Mouse (Mus musculus): ENCODE measurements around the gene Wdr34. TPM values are rescaled to one million over a fixed set of nuclear protein-coding genes. Genes with fewer than 3 reads are reported as not detected.

The Wdr34 gene
- 24.1 and 25.6 TPM in 2 replicates for polyA plus RNA-seq (2015; fragmentation: Nextera tagmentation; extraction: Ambion mirVana)

DNA sequence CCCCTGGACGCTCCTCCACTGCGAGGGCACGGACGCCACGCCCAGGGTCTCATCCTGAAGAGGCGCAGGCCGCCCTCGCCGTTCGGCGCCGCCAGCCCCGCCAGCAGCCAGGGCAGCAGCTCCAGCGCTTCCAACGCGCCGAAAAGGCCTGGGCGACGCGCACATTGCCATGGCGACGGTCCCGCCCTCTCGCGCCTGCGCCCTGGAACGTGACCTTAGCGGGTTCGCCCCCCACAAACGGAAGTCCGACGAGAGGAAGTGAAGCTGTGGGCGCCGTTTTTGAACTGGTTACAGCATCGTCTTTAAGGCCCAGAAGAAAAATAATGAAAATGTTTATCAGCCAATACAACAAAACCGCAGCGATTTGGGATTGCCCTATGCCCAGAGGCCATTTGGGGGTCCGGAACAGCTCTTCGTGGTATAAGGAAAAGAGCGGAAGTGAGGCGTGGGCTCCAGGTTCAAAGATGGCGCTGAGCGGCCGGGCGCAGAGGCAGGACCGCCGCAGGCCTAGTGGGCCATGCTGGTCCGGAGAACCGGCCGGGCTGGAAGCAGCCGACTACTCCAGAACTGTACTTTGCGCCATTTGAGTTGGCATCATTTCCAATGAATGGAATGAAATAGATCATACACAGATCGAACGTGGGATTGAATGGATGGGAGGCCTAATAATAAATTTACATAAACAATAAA lies at the start of gene Wdr34:
Gene Wdr34, minus strand, starts transcription at position 183 of the 690 bp plus-strand sequence.
- H3K36me3 ChIP-seq (ENCODE audit: control insufficient read depth, insufficient read depth) = no peaks in the 10 kb centered on the region
- H3K9me3 ChIP-seq (replicated peaks; ENCODE audit: control insufficient read depth, low read length) = no peaks in the 10 kb centered on the region
- peak; percentile 95 for ATAC-seq (replicated peaks; ENCODE audit: extremely low read depth, insufficient read depth, low FRiP score)
- under 1% methylated on average over 52 of the region's 54 CpGs for WGBS
- H3K4me2 ChIP-seq (ENCODE audit: low read depth, low read length) = peak within 1 kb of the TSS; percentile 77
- peak within 1 kb of the TSS; percentile 76 for H3K4me3 ChIP-seq (ENCODE audit: low read length)
- peaks cover 4% of the 10 kb centered on the region; the same call in 1 of the 2 replicates for H3K4me1 ChIP-seq (ENCODE audit: control insufficient read depth, insufficient read depth, low read length)
- no peaks in the 10 kb centered on the region for H3K27me3 ChIP-seq (ENCODE audit: control insufficient read depth, insufficient read depth, low read length)
- peak within 1 kb of the TSS; percentile 80 for H3K9ac ChIP-seq (ENCODE audit: low read length)
- H3K27ac ChIP-seq (ENCODE audit: low read length) = peak within 1 kb of the TSS; percentile 96

DNA sequence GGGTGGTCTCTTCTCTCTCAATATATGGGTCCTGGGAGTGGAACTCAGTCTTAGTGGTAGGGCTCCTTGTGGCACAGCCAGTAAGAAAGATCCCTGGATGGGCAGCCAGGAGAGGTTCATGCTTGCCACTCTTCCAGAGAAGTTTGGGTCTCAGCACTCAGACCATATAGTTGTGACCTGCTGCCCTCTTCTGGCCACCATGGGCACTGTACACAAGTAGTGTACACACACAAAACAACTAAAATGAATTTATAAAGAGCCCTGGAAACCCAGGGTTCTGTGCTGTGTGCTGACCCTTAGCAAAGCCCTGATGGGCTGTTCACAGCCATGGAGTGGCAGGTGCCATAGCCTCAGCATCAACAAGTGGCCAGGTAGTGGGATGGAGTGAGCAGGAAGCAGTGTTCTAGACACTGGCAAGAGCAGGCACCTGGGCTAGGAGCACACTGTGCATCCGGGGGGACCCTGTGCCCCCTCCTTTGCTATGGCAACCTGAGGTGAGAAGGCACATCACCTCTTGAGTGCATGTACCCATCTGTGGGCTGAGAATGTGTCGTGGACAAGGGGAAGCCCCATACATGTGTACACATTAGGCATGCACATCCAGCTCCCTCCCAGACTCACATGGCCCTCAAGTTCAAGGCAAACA lies 47.3 kb upstream of the Wdr34 start:
- WGBS = 80% methylated on average over 2 of the region's 2 CpGs
- Histone ChIP-seq H3K4me3 (ENCODE audit: low read length) (no peak overlapping the region), H3K9me3 (replicated peaks; ENCODE audit: control insufficient read depth, low read length) (no peaks in the 10 kb centered on the region), H3K9ac (ENCODE audit: low read length) (no peak overlapping the region), H3K4me2 (ENCODE audit: low read depth, low read length) (no peak overlapping the region), H3K4me1 (ENCODE audit: control insufficient read depth, insufficient read depth, low read length) (peaks cover 14% of the 10 kb centered on the region), H3K27ac (ENCODE audit: low read length) (no peak overlapping the region), H3K27me3 (ENCODE audit: control insufficient read depth, insufficient read depth, low read length) (no peaks in the 10 kb centered on the region), H3K36me3 (ENCODE audit: control insufficient read depth, insufficient read depth) (peaks cover 7% of the 10 kb centered on the region; the same call in 1 of the 2 replicates)
- ATAC-seq (replicated peaks; ENCODE audit: extremely low read depth, insufficient read depth, low FRiP score) = no peak

DNA sequence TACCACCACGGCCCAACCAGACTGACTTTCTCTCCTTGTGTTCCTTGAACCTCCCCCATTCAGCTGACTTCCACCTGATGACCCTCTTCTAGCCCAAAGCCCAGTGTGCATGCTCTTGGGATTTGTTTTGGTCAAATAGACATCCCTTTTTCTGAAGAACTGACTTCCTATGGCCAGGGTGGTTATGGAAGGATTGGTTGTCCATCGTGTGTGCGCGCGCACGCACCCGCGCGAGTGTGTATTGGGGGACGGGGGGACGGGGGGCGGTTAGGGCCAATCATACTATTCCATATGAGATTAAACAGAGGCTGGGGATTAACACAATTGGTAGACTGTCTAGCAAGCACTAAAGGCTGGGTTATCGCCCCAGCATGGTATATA lies 45.5 kb upstream of the Wdr34 start:
- WGBS = 1% methylated on average over 13 of the region's 13 CpGs
- Histone ChIP-seq H3K9ac (ENCODE audit: low read length) (peak overlapping the region; percentile 77), H3K4me1 (ENCODE audit: control insufficient read depth, insufficient read depth, low read length) (peaks cover 14% of the 10 kb centered on the region), H3K36me3 (ENCODE audit: control insufficient read depth, insufficient read depth) (no peaks in the 10 kb centered on the region; the same call in 1 of the 2 replicates), H3K9me3 (replicated peaks; ENCODE audit: control insufficient read depth, low read length) (no peaks in the 10 kb centered on the region), H3K27me3 (ENCODE audit: control insufficient read depth, insufficient read depth, low read length) (no peaks in the 10 kb centered on the region), H3K27ac (ENCODE audit: low read length) (peak overlapping the region; percentile 59), H3K4me3 (ENCODE audit: low read length) (peak overlapping the region; percentile 77), H3K4me2 (ENCODE audit: low read depth, low read length) (peak overlapping the region; percentile 95)
- ATAC-seq (replicated peaks; ENCODE audit: extremely low read depth, insufficient read depth, low FRiP score) = no peak

DNA sequence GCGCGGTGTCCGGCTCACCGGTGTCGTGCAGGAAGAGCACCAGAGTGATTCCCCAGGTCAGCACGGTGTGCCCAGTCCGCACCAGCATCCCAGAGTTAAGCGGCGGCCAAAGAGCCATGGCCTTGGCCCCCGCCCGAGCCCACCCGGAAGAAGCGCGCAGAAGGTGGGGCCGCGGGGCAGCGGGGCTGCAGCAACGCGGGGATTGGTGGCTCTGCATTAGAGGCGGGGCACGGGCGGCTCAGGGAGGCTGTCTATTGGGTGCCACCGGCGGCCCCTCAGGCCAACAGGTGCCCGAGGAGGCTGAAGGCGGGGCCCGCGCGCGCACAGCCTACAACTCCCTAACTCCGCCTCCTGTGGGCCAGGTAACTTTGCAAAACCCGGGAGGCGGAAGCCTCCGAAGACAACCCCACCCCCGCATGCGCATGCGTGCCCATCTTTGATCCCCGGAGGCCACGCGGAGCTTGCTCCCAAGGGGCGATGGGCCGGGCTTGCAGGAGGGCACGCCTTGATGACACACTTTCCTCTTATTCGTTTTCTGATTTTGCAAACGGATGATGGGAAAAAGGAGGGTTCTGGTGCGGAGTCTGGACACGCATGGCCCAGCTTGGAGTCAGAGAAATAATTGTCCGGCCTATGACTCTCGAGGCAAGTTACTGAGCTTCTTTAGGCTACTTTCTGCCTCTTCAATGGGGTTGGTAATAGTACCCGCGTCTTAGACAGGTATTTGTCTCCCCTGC lies 45.0 kb upstream of the Wdr34 start, which contains the start of gene Zdhhc12:
Gene Zdhhc12, minus strand, starts transcription at position 178 of the 737 bp plus-strand sequence.
- peak; percentile 99 for ATAC-seq (replicated peaks; ENCODE audit: extremely low read depth, insufficient read depth, low FRiP score)
- peak within 1 kb of the TSS; percentile 95 for H3K4me2 ChIP-seq (ENCODE audit: low read depth, low read length)
- WGBS = under 1% methylated on average over 50 of the region's 51 CpGs
- peaks cover 14% of the 10 kb centered on the region for H3K4me1 ChIP-seq (ENCODE audit: control insufficient read depth, insufficient read depth, low read length)
- peak within 1 kb of the TSS; percentile 77 for H3K4me3 ChIP-seq (ENCODE audit: low read length)
- peak within 1 kb of the TSS; percentile 59 for H3K27ac ChIP-seq (ENCODE audit: low read length)
- no peaks in the 10 kb centered on the region; the same call in 1 of the 2 replicates for H3K36me3 ChIP-seq (ENCODE audit: control insufficient read depth, insufficient read depth)
- no peaks in the 10 kb centered on the region for H3K27me3 ChIP-seq (ENCODE audit: control insufficient read depth, insufficient read depth, low read length)
- H3K9ac ChIP-seq (ENCODE audit: low read length) = peak within 1 kb of the TSS; percentile 77
- H3K9me3 ChIP-seq (replicated peaks; ENCODE audit: control insufficient read depth, low read length) = no peaks in the 10 kb centered on the region

DNA sequence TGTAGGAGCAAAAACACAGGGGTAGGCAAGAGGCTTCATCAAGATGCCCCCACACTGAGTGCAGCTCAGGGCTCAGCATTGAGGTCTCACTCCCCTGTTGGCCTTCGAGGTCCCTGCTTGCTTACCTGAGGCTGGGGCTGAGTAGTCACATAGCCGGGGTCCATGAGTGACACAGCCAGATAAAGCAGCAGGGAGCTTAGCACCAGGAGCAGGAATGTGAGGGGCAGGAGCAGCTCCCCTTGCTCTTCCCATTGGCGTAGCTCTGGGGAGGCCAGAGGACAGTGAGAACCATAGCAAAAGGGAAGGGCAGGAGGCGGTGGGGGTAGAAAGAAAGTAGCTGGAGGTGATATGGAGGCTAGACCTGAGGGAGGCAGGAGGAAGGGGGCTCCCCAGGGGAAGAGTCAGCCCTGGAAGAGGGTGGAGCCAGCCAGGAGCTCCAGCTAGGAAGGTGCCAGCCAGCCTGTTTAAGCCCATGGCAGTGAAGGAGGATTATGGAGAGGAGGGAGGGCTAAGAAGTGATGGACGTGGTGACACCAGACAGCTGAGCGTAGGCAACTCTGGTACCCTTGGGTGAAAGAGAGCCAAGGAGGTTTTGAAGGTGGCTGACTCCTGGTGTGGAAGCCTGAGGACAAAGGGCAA lies 43.7 kb upstream of the Wdr34 start:
- peak overlapping the region; percentile 77 for H3K9ac ChIP-seq (ENCODE audit: low read length)
- peak overlapping the region; percentile 95 for H3K4me2 ChIP-seq (ENCODE audit: low read depth, low read length)
- H3K9me3 ChIP-seq (replicated peaks; ENCODE audit: control insufficient read depth, low read length) = 0 out of 2 replicates have a peak, but pooled peaks cover 1% of the 10 kb centered on the region
- 43% methylated on average over 6 of the region's 6 CpGs for WGBS
- H3K27me3 ChIP-seq (ENCODE audit: control insufficient read depth, insufficient read depth, low read length) = no peaks in the 10 kb centered on the region
- peak overlapping the region; percentile 49 for H3K27ac ChIP-seq (ENCODE audit: low read length)
- no peak for ATAC-seq (replicated peaks; ENCODE audit: extremely low read depth, insufficient read depth, low FRiP score)
- peak overlapping the region; percentile 77 for H3K4me3 ChIP-seq (ENCODE audit: low read length)
- peaks cover 2% of the 10 kb centered on the region for H3K36me3 ChIP-seq (ENCODE audit: control insufficient read depth, insufficient read depth)
- peaks cover 14% of the 10 kb centered on the region for H3K4me1 ChIP-seq (ENCODE audit: control insufficient read depth, insufficient read depth, low read length)

DNA sequence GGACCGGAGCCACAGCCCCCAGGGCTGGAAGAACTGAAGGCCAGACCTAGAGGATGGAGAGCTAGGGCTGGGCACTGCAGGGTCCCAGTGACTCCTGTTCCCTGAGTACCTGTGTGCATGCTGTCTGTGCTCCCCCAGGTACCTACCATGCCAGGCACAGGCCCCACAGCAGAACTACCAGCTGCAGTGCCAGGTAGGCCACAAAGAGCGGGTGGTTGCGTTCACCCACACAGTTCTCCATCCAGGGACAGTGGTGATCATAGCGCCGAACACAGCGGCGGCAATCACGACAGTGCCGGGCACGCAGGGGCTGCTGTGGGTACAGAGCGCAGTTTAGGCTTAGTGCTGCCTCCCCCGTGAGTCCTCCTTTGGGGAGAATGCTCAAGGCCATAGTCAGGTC lies 42.8 kb upstream of the Wdr34 start:
- 0 out of 2 replicates have a peak, but pooled peaks cover 3% of the 10 kb centered on the region for H3K9me3 ChIP-seq (replicated peaks; ENCODE audit: control insufficient read depth, low read length)
- H3K4me1 ChIP-seq (ENCODE audit: control insufficient read depth, insufficient read depth, low read length) = peaks cover 14% of the 10 kb centered on the region
- no peaks in the 10 kb centered on the region for H3K27me3 ChIP-seq (ENCODE audit: control insufficient read depth, insufficient read depth, low read length)
- H3K4me2 ChIP-seq (ENCODE audit: low read depth, low read length) = no peak overlapping the region
- peaks cover 7% of the 10 kb centered on the region for H3K36me3 ChIP-seq (ENCODE audit: control insufficient read depth, insufficient read depth)
- WGBS = 95% methylated on average over 12 of the region's 12 CpGs
- no peak overlapping the region for H3K9ac ChIP-seq (ENCODE audit: low read length)
- H3K4me3 ChIP-seq (ENCODE audit: low read length) = no peak overlapping the region
- H3K27ac ChIP-seq (ENCODE audit: low read length) = no peak overlapping the region
- ATAC-seq (replicated peaks; ENCODE audit: extremely low read depth, insufficient read depth, low FRiP score) = no peak

DNA sequence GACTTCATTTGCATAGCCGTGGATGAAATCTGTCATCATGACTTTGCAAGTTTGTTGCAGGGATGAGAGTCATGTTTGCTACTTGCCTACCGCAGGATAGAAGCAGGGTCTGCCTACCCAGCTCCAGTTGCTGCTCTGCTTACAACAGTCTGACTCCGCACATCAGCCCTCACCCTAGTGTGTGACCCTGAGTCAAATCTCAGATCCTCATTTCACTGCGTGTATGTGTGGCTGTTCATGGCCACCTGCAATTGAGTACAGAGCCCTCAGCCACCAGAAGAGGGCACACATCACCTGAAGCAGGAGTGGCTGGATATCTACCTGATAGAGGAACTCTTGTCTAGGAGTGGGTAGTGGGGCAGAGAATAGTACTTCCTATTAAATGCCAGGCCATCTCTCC lies 38.6 kb upstream of the Wdr34 start:
- no peak overlapping the region for H3K4me2 ChIP-seq (ENCODE audit: low read depth, low read length)
- no peak overlapping the region for H3K27ac ChIP-seq (ENCODE audit: low read length)
- H3K4me3 ChIP-seq (ENCODE audit: low read length) = no peak overlapping the region
- H3K36me3 ChIP-seq (ENCODE audit: control insufficient read depth, insufficient read depth) = peaks cover 7% of the 10 kb centered on the region
- H3K9ac ChIP-seq (ENCODE audit: low read length) = no peak overlapping the region
- 0 out of 2 replicates have a peak, but pooled peaks cover 3% of the 10 kb centered on the region for H3K9me3 ChIP-seq (replicated peaks; ENCODE audit: control insufficient read depth, low read length)
- no peaks in the 10 kb centered on the region for H3K27me3 ChIP-seq (ENCODE audit: control insufficient read depth, insufficient read depth, low read length)
- ATAC-seq (replicated peaks; ENCODE audit: extremely low read depth, insufficient read depth, low FRiP score) = no peak
- WGBS = 85% methylated on average over 4 of the region's 4 CpGs
- H3K4me1 ChIP-seq (ENCODE audit: control insufficient read depth, insufficient read depth, low read length) = peaks cover 2% of the 10 kb centered on the region; the same call in 1 of the 2 replicates

DNA sequence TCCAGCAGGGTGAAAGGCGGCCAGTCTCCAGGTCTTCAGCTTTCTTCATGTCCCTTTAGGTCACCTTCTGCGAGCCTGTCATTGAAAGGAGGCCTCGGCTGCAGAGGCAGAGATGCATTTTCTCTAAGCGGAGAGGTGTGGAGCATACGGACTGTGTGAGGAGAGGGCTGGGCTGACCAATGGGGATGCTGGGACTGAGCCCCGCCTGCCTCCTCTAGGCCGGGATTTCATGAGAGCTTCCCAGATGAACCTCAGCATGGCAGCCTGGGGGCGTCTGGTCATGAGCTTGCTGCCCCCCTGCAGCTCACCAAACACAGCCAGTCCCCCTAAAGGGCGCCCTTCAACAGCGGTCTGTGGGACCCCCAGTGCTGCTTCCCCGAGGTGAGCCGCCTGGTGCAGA lies 36.0 kb upstream of the Wdr34 start:
- H3K9me3 ChIP-seq (replicated peaks; ENCODE audit: control insufficient read depth, low read length) = 0 out of 2 replicates have a peak, but pooled peaks cover 3% of the 10 kb centered on the region
- peaks cover 2% of the 10 kb centered on the region; the same call in 1 of the 2 replicates for H3K4me1 ChIP-seq (ENCODE audit: control insufficient read depth, insufficient read depth, low read length)
- WGBS = 36% methylated on average over 12 of the region's 12 CpGs
- H3K4me2 ChIP-seq (ENCODE audit: low read depth, low read length) = peak overlapping the region; percentile 27
- no peak for ATAC-seq (replicated peaks; ENCODE audit: extremely low read depth, insufficient read depth, low FRiP score)
- no peak overlapping the region for H3K27ac ChIP-seq (ENCODE audit: low read length)
- H3K27me3 ChIP-seq (ENCODE audit: control insufficient read depth, insufficient read depth, low read length) = no peaks in the 10 kb centered on the region
- no peak overlapping the region for H3K4me3 ChIP-seq (ENCODE audit: low read length)
- H3K9ac ChIP-seq (ENCODE audit: low read length) = no peak overlapping the region
- peaks cover 7% of the 10 kb centered on the region; the same call in 1 of the 2 replicates for H3K36me3 ChIP-seq (ENCODE audit: control insufficient read depth, insufficient read depth)
